Mouse (Mus musculus) adrenal gland, postnatal 25 days (tissue): ENCODE measurements around the gene Zfp414. TPM values are rescaled to one million over a fixed set of nuclear protein-coding genes. Genes with fewer than 3 reads are reported as not detected.

Experiments
- DNase-seq: peaks from one replicate; pipeline ENCODE4 v3.0.0; 2021; ENCODE audit warnings: mixed read lengths
- total RNA-seq: library from RNA; stranded (reverse); gene quantifications from 2 replicates; pipeline ENCODE4 v1.2.3, GENCODE M21; 2021

Zfp414 gene
- total RNA-seq, 1 experiment from 2014 or later: 49.7 TPM

GRCm38 (mm10) chr17:33649781-33650475 is 21.0 kb downstream of the Zfp414 start:
- no peak for DNase-seq

- DNase-seq: no peak
These were observed 37.9 kb downstream of the Zfp414 start for GRCm38 (mm10) chr17:33666813-33667212.

- no peak for DNase-seq
These were observed 40.8 kb downstream of the Zfp414 start for GRCm38 (mm10) chr17:33669681-33670080.

GRCm38 (mm10) chr17:33673837-33674236 is 44.9 kb downstream of the Zfp414 start:
- DNase-seq: no peak

GRCm38 (mm10) chr17:33675452-33675851 is 46.6 kb downstream of the Zfp414 start:
- DNase-seq: no peak

- DNase-seq: no peak
These were observed 47.2 kb downstream of the Zfp414 start for GRCm38 (mm10) chr17:33676086-33676485.

GRCm38 (mm10) chr17:33678771-33679170 is 49.9 kb downstream of the Zfp414 start:
- DNase-seq: no peak

Other genes with a start within 250 kb of the Zfp414 start
- 9.0 and 9.4 TPM in 2 replicates for gene Zfp101, start 234.4 kb upstream of the Zfp414 start, total RNA-seq
- not detected in 2 replicates for gene Actl9, start 196.2 kb upstream of the Zfp414 start, total RNA-seq
- 46.2 and 54.1 TPM in 2 replicates for gene Adamts10, start 104.9 kb upstream of the Zfp414 start, total RNA-seq
- 1.7 and 3.8 TPM in 2 replicates for gene Myo1f, start 73.4 kb upstream of the Zfp414 start, total RNA-seq
- 0.67 and 0.97 TPM in 2 replicates for gene Pram1, start 9.0 kb downstream of the Zfp414 start, total RNA-seq
- gene Hnrnpm, start 57.8 kb downstream of the Zfp414 start, total RNA-seq: 202 and 208 TPM in 2 replicates
- gene March2, start 89.6 kb downstream of the Zfp414 start, total RNA-seq: 113 and 117 TPM in 2 replicates
- 236 and 280 TPM in 2 replicates for gene Rab11b, start 131.4 kb downstream of the Zfp414 start, total RNA-seq
- gene Angptl4, start 152.7 kb downstream of the Zfp414 start, total RNA-seq: 50.0 and 57.7 TPM in 2 replicates
- 82.9 and 109 TPM in 2 replicates for gene Kank3, start 181.4 kb downstream of the Zfp414 start, total RNA-seq
- gene Rps28, start 195.5 kb downstream of the Zfp414 start, total RNA-seq: 1,302 and 1,448 TPM in 2 replicates
- 475 and 496 TPM in 2 replicates for gene Ndufa7, start 195.5 kb downstream of the Zfp414 start, total RNA-seq
- gene Cd320, start 214.0 kb downstream of the Zfp414 start, total RNA-seq: 27.0 and 40.5 TPM in 2 replicates
- gene Gm7029, start 244.7 kb downstream of the Zfp414 start, total RNA-seq: not detected in 2 replicates